Mouse (Mus musculus): ENCODE results near the gene Cs. TPM values are rescaled to one million over a fixed set of nuclear protein-coding genes. Genes with fewer than 3 reads are reported as not detected.

Cs gene
- total and polyA plus RNA-seq, 3 experiments = 133 to 256 (median 161) TPM

GRCm38 (mm10) chr10:128389570-128389969 lies 52.0 kb downstream of the Cs start:
- TF ChIP-seq KAT2A (conservative IDR thresholded peaks at IDR 0.05; ENCODE audit: low read depth, low read length) = no peak
- TF ChIP-seq MAX (IDR thresholded peaks at IDR 0.05; ENCODE audit: low read length) = no peak
- no peak for TF ChIP-seq ZMIZ1 (IDR thresholded peaks at IDR 0.05; ENCODE audit: low read depth, low read length)
- no peak for TF ChIP-seq ZKSCAN1 (IDR thresholded peaks at IDR 0.05; ENCODE audit: low read depth, low read length)
- TF ChIP-seq MYB (IDR thresholded peaks at IDR 0.05; ENCODE audit: low read depth, low read length) = no peak
- no peak for TF ChIP-seq ETS1 (IDR thresholded peaks at IDR 0.05; ENCODE audit: low read depth, low read length)
- TF ChIP-seq MXI1 (IDR thresholded peaks at IDR 0.05; ENCODE audit: low read depth, low read length) = no peak
- no peak for TF ChIP-seq MAFK (IDR thresholded peaks at IDR 0.05; ENCODE audit: borderline replicate concordance, low read depth, low read length)
- TF ChIP-seq SIN3A (IDR thresholded peaks at IDR 0.05; ENCODE audit: low read length) = no peak; the same call in 1 of the 2 replicates
- peak; percentile 63 for TF ChIP-seq TCF12 (IDR thresholded peaks at IDR 0.05; ENCODE audit: low read depth, low read length)
- no peak for TF ChIP-seq MAZ (IDR thresholded peaks at IDR 0.05; ENCODE audit: low read depth, low read length)
- TF ChIP-seq TAL1 (IDR thresholded peaks at IDR 0.05; ENCODE audit: low read length) = peak; percentile 14; the same call in 1 of the 2 replicates
- no peak for TF ChIP-seq USF1 (IDR thresholded peaks at IDR 0.05; ENCODE audit: low read depth, low read length)
- no peak for TF ChIP-seq ZNF384 (IDR thresholded peaks at IDR 0.05; ENCODE audit: low read depth, low read length)
- TF ChIP-seq TBP (IDR thresholded peaks at IDR 0.05; ENCODE audit: low read depth, low read length) = no peak
- TF ChIP-seq UBTF (IDR thresholded peaks at IDR 0.05; ENCODE audit: borderline replicate concordance, insufficient read depth, low read depth, low read length) = no peak
- TF ChIP-seq GATA1 (IDR thresholded peaks at IDR 0.05; ENCODE audit: low read depth, low read length) = 0 out of 2 replicates have a peak, but pooled peaks have one; percentile 18
- TF ChIP-seq CHD2 (IDR thresholded peaks at IDR 0.05; ENCODE audit: low read length) = no peak
- no peak for TF ChIP-seq POLR2AphosphoS2 (IDR thresholded peaks at IDR 0.05; ENCODE audit: low read length)
- TF ChIP-seq EP300 (IDR thresholded peaks at IDR 0.05; ENCODE audit: low read depth in 1 of 2, low read length in 2 of 2) = 0 out of 4 replicates have a peak, but pooled peaks of 1 of the 2 experiments have one; percentile 48
- 0 out of 4 replicates have a peak, but pooled peaks cover 0 to 6% of the 10 kb centered on the region in 2 experiments for H3K4me1 ChIP-seq (ENCODE audit: control insufficient read depth in 1 of 2, insufficient read depth in 2 of 2, low read length in 2 of 2)
- H3K9me3 ChIP-seq (replicated peaks; ENCODE audit: insufficient read depth, low read length) = no peaks in the 10 kb centered on the region
- H3K27ac ChIP-seq (ENCODE audit: control insufficient read depth, low read depth, low read length) = no peak overlapping the region
- DNase-seq (ENCODE audit: low read depth, low spot score) = peak; percentile 58
- H3K79me2 ChIP-seq (ENCODE audit: control insufficient read depth, insufficient read depth, low read length, poor library complexity) = no peaks in the 10 kb centered on the region
- H3K4me3 ChIP-seq (ENCODE audit: control insufficient read depth in 1 of 2, insufficient read depth in 1 of 2, low read depth in 2 of 2, low read length in 2 of 2) = no peak overlapping the region
- H3K36me3 ChIP-seq (ENCODE audit: control insufficient read depth in 1 of 2, insufficient read depth in 2 of 2, low read length in 2 of 2) = peaks cover 0 to 5% of the 10 kb centered on the region in 2 experiments; a peak in 2 of 4 replicates
- no peak overlapping the region for H3K9ac ChIP-seq (ENCODE audit: control insufficient read depth, low read depth, low read length, poor library complexity, severe bottlenecking)
- no peaks in the 10 kb centered on the region for H3K27me3 ChIP-seq (ENCODE audit: control insufficient read depth in 1 of 2, insufficient read depth in 2 of 2, low read length in 2 of 2)

- H3K36me3 ChIP-seq (ENCODE audit: control insufficient read depth in 1 of 2, insufficient read depth in 2 of 2, low read length in 2 of 2) = peaks cover 0 to 5% of the 10 kb centered on the region in 2 experiments; a peak in 2 of 4 replicates
- no peaks in the 10 kb centered on the region for H3K9me3 ChIP-seq (replicated peaks; ENCODE audit: insufficient read depth, low read length)
- no peaks in the 10 kb centered on the region for H3K79me2 ChIP-seq (ENCODE audit: control insufficient read depth, insufficient read depth, low read length, poor library complexity)
- TF ChIP-seq RCOR1 (IDR thresholded peaks at IDR 0.05; ENCODE audit: low read depth, low read length) (no peak), MAZ (IDR thresholded peaks at IDR 0.05; ENCODE audit: low read depth, low read length) (no peak), USF2 (IDR thresholded peaks at IDR 0.05; ENCODE audit: borderline replicate concordance in 1 of 2, insufficient read depth in 1 of 2, low read depth in 1 of 2, low read length in 2 of 2) (no peak), SIN3A (IDR thresholded peaks at IDR 0.05; ENCODE audit: low read length) (no peak), CHD2 (IDR thresholded peaks at IDR 0.05; ENCODE audit: low read length) (no peak), POLR2AphosphoS5 (IDR thresholded peaks at IDR 0.05; ENCODE audit: borderline replicate concordance, low read depth, low read length) (no peak)
- H3K27ac ChIP-seq (ENCODE audit: control insufficient read depth, low read depth, low read length) = no peak overlapping the region
- 0 out of 4 replicates have a peak, but pooled peaks cover 0 to 6% of the 10 kb centered on the region in 2 experiments for H3K4me1 ChIP-seq (ENCODE audit: control insufficient read depth in 1 of 2, insufficient read depth in 2 of 2, low read length in 2 of 2)
- no peak for DNase-seq (ENCODE audit: low read depth, low spot score)
- H3K4me3 ChIP-seq (ENCODE audit: control insufficient read depth in 1 of 2, insufficient read depth in 1 of 2, low read depth in 2 of 2, low read length in 2 of 2) = no peak overlapping the region
- H3K27me3 ChIP-seq (ENCODE audit: control insufficient read depth in 1 of 2, insufficient read depth in 2 of 2, low read length in 2 of 2) = no peaks in the 10 kb centered on the region
- no peak overlapping the region for H3K9ac ChIP-seq (ENCODE audit: control insufficient read depth, low read depth, low read length, poor library complexity, severe bottlenecking)
Measured at GRCm38 (mm10) chr10:128390366-128390765, 52.8 kb downstream of the Cs start.
